Mouse (Mus musculus) hindbrain, embryonic 14.5 days (tissue): ENCODE results near the gene Pde1c. TPM values are rescaled to one million over a fixed set of nuclear protein-coding genes. Genes with fewer than 3 reads are reported as not detected.

Experiments
- ATAC-seq: fragments of 200-750 bp; cut with Nextera tagmentation; 2 replicates; pipeline ENCODE4 v1.8.0; 2017; ENCODE audit warnings: moderate number of reproducible peaks, mild to moderate bottlenecking, moderate TSS enrichment, moderate library complexity; ENCODE audit not compliant: low FRiP score
- DNase-seq: peaks from one replicate; pipeline ENCODE4 v3.0.0-alpha.2; 2015; ENCODE audit warnings: low spot score
- H3K27ac ChIP-seq: fragments of 300-500 bp; sonication (generic); 2 replicates; pipeline ENCODE4 v1.5.1; 2014; ENCODE audit warnings: mild to moderate bottlenecking, moderate library complexity
- H3K27me3 ChIP-seq: fragments of 300-500 bp; sonication (generic); 2 replicates; pipeline ENCODE4 v1.6.1; 2014; ENCODE audit warnings: mild to moderate bottlenecking, low read length, mixed read lengths; ENCODE audit not compliant: control insufficient read depth, insufficient read depth
- H3K36me3 ChIP-seq: fragments of 300-500 bp; sonication (generic); replicated peaks from 2 replicates; pipeline ENCODE4 v1.6.1; 2014; ENCODE audit not compliant: control insufficient read depth, insufficient read depth
- H3K4me1 ChIP-seq: fragments of 300-500 bp; sonication (generic); replicated peaks from 2 replicates; pipeline ENCODE4 v1.6.1; 2014; ENCODE audit warnings: antibody characterized with exemption, low read length, mixed read lengths; ENCODE audit not compliant: control insufficient read depth, insufficient read depth
- H3K4me2 ChIP-seq: fragments of 300-500 bp; sonication (generic); replicated peaks from 2 replicates; pipeline ENCODE4 v1.6.1; 2014; ENCODE audit warnings: mild to moderate bottlenecking, moderate library complexity
- H3K4me3 ChIP-seq: fragments of 300-500 bp; sonication (generic); replicated peaks from 2 replicates; pipeline ENCODE4 v1.5.1; 2014; ENCODE audit warnings: mild to moderate bottlenecking, low read length
- H3K9ac ChIP-seq: fragments of 300-500 bp; sonication (generic); 2 replicates; pipeline ENCODE4 v1.6.1; 2014
- H3K9me3 ChIP-seq: fragments of 300-500 bp; sonication (generic); 2 replicates; pipeline ENCODE4 v1.6.1; 2016; ENCODE audit warnings: low read length; ENCODE audit not compliant: control insufficient read depth
- WGBS: fragments of 180-500 bp; shearing (Covaris S2); extraction: QIAGEN DNeasy Blood & Tissue Kit; methylation state at CpG from one replicate; pipeline ENCODE4 v1.1.7; 2014; 5-methylcytosine and 5-hydroxymethylcytosine counted together
- polyA plus RNA-seq: library from polyadenylated mRNA; unstranded; fragments of >200 nt; fragmentation: Nextera tagmentation; extraction: Ambion mirVana; gene quantifications from 2 replicates; pipeline ENCODE4 v1.2.1, GENCODE M21; 2014

Gene Pde1c
- polyA plus RNA-seq, 1 experiment from 2014 or later = 13.2 TPM

DNA sequence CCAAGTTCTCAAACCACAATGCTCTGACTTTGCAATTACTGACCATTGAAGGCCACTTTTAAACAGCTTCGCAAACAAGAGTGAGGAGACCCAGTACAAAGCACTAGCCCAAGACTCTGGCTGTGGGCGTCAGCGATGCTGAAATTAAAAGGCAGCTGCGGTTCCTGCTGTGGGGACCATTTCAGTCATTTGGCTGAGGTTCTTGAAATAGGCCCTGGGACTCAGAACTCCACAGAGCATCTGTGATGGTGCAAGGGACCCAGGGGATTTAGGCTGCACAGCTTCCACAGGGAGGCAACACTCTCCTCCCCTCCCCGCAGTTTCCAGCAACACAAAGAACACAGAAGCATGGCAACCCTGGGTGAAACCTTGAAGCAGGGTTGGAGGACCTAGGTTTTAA lies 194.7 kb downstream of the Pde1c start:
- no peak overlapping the region for H3K4me3 ChIP-seq
- H3K9ac ChIP-seq = no peak overlapping the region
- no peak overlapping the region for H3K4me2 ChIP-seq
- H3K36me3 ChIP-seq = no peaks in the 10 kb centered on the region
- no peaks in the 10 kb centered on the region for H3K9me3 ChIP-seq
- H3K27ac ChIP-seq = peak overlapping the region; percentile 28; the same call in 1 of the 2 replicates
- ATAC-seq (peak; percentile 18; the same call in 1 of the 2 replicates), DNase-seq (no peak)
- WGBS = 80% methylated on average over 5 of the region's 5 CpGs
- peaks cover 18% of the 10 kb centered on the region for H3K4me1 ChIP-seq
- no peaks in the 10 kb centered on the region for H3K27me3 ChIP-seq

DNA sequence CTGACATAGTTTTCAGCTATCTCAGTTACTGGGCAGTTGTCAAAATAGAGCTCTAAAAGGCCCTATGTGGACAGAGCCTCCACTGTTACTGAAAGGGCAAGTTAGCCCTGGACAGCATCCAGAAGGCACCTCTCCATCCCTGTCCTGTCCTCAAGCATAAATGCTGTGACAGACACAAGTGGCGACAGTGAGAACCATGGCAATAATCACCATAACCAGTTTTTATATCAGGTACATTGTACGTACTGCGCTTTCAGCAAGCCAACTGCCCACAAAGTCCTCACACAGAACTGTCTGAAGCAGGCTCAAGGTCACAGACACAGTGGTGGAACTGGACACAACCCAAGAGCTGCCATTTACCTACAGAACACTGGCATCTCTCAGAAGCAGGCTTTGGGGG lies 195.2 kb downstream of the Pde1c start:
- no peak overlapping the region for H3K9ac ChIP-seq
- H3K9me3 ChIP-seq = no peaks in the 10 kb centered on the region
- WGBS = 68% methylated on average over 3 of the region's 3 CpGs
- H3K36me3 ChIP-seq = no peaks in the 10 kb centered on the region
- H3K4me3 ChIP-seq = no peak overlapping the region
- H3K27me3 ChIP-seq = no peaks in the 10 kb centered on the region
- peaks cover 18% of the 10 kb centered on the region for H3K4me1 ChIP-seq
- H3K27ac ChIP-seq = peak overlapping the region; percentile 28; the same call in 1 of the 2 replicates
- peak; percentile 59; the same call in 1 of the 2 replicates for ATAC-seq
- DNase-seq = no peak
- H3K4me2 ChIP-seq = no peak overlapping the region

DNA sequence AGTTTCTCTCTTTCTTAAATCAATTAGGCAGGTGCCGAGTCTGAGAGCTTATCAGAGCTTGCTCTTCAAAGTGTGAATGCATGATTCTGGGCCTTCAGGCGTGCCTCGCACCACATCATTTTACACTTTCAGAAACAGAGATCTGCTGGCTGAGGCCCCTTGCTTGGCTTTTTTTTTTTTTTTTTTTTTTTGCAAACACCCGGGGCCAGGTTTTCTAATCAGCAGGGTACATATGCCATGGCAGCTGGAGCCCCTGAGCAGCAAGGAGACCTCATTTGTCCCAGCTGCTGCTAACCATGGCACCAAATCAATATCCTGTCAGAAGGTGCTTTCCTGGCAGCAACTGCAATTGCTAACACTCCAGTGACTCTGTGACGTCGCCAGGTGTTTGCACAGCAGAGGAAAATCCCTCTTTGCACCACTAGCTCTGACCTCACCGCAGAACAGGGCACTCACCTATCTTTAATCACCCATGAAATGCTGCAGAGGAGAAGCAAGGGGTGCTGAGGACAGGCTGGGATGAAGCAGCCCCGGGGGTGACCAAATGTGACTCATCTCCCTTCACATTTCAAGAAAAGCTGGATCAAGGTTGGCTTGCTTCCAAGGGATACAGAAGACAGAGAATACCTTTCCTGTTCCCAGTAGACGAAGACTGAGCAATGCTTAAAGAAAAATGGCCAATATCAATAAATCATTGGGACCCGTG lies 195.7 kb downstream of the Pde1c start:
- H3K36me3 ChIP-seq = no peaks in the 10 kb centered on the region
- H3K9me3 ChIP-seq = no peaks in the 10 kb centered on the region
- H3K27me3 ChIP-seq = no peaks in the 10 kb centered on the region
- peak; percentile 83 for ATAC-seq
- no peak overlapping the region for H3K9ac ChIP-seq
- H3K4me2 ChIP-seq = no peak overlapping the region
- WGBS = 47% methylated on average over 10 of the region's 10 CpGs
- peaks cover 18% of the 10 kb centered on the region for H3K4me1 ChIP-seq
- peak overlapping the region; percentile 59 for H3K27ac ChIP-seq
- H3K4me3 ChIP-seq = no peak overlapping the region
- DNase-seq = peak; percentile 71

DNA sequence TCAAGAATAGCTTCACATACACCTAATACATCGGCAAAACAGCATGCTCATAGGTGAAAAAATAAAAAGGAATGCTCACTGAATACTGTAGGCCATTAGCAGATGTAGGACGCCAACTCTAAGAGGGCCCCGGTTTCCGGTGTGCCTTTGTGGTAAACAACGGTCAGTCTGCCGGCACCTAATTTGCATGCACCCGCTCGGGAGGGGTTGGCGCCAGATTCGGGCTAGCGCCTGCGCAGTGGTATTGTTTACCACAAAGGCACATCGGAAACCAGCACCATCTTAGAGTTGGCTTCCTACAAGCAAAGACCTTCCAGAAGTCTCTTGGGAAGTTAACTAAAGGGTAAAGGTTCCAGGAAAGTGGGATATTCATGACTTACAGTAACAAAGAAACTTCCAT lies 199.4 kb downstream of the Pde1c start:
- 78% methylated on average over 13 of the region's 13 CpGs for WGBS
- no peak for ATAC-seq
- no peak for DNase-seq
- Histone ChIP-seq H3K4me1 (peaks cover 18% of the 10 kb centered on the region), H3K4me3 (no peak overlapping the region), H3K27me3 (no peaks in the 10 kb centered on the region), H3K4me2 (no peak overlapping the region), H3K9ac (no peak overlapping the region), H3K27ac (no peak overlapping the region), H3K36me3 (no peaks in the 10 kb centered on the region), H3K9me3 (no peaks in the 10 kb centered on the region)

DNA sequence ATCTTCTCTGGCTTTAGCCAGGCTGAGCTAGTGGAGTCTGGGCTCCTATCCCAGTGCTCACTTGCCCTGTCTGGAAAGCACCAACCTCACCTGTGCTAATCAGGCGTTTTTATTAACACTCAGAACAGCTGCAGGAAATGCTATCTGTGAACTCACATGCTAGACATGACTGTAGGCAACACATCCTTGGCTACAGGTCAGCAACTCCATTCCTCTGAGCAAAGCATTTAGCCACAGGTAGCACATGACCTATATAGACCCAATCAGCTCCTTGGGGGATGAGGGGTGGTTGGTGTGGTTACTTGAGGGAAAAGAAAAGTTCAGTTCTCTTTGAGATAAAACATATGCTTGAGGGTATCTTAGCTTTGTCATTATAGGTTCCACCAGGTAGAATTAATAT lies 200.8 kb downstream of the Pde1c start:
- Histone ChIP-seq H3K4me2 (no peak overlapping the region), H3K27ac (no peak overlapping the region), H3K4me3 (no peak overlapping the region), H3K27me3 (no peaks in the 10 kb centered on the region), H3K36me3 (no peaks in the 10 kb centered on the region), H3K4me1 (peaks cover 5% of the 10 kb centered on the region; the same call in 1 of the 2 replicates), H3K9ac (no peak overlapping the region), H3K9me3 (no peaks in the 10 kb centered on the region)
- WGBS = 61% methylated on average over 1 of the region's 1 CpGs
- ATAC-seq (no peak), DNase-seq (no peak)

DNA sequence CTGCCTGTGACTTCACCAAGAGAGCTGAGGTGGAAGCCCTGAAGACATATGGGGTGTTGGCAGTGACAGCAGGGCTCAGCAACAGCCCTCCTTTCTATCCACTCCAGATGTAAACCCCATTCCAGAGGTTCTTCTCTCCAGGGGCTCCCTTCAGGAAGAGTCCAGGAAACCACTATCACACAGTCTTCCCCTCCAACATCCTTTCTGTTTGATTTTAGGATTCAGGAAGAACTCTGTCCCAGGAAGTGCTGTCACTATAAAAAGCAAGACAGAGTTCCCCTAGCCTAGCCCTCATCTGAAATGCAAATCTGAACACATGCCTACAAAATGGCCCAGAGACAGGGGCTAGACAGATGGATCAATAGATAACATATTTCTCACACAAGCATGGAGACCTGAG lies 201.6 kb downstream of the Pde1c start:
- ATAC-seq (no peak), DNase-seq (no peak)
- Histone ChIP-seq H3K27ac (no peak overlapping the region), H3K4me3 (no peak overlapping the region), H3K4me2 (no peak overlapping the region), H3K36me3 (no peaks in the 10 kb centered on the region), H3K27me3 (no peaks in the 10 kb centered on the region), H3K9me3 (no peaks in the 10 kb centered on the region), H3K4me1 (no peaks in the 10 kb centered on the region), H3K9ac (no peak overlapping the region)

DNA sequence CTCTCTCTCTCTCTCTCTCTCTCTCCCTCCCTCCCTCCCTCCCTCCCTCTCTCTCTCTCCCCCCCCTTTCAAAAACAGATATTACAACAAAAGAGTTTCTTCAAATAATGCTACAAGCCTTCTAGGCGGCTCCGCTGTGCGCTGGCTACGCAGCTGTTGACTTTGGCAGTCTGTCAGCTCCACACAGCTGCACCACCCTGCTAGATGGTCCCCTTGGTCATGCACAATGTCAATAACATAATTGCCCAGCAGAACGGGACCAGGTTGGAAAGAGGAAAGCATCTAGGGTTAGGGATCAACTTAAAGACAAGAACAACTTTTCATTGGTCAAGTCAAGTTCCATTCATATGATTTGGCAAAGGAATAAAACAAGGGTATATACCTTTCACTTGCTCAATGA lies 206.3 kb downstream of the Pde1c start:
- peak; percentile 55 for DNase-seq
- H3K9me3 ChIP-seq = no peaks in the 10 kb centered on the region
- H3K27me3 ChIP-seq = no peaks in the 10 kb centered on the region
- H3K9ac ChIP-seq = peak overlapping the region; percentile 75; the same call in 1 of the 2 replicates
- H3K4me1 ChIP-seq = peaks cover 5% of the 10 kb centered on the region; the same call in 1 of the 2 replicates
- peak overlapping the region; percentile 97 for H3K4me2 ChIP-seq
- ATAC-seq = peak; percentile 62
- H3K27ac ChIP-seq = peak overlapping the region; percentile 61; the same call in 1 of the 2 replicates
- no peaks in the 10 kb centered on the region for H3K36me3 ChIP-seq
- peak overlapping the region; percentile 46 for H3K4me3 ChIP-seq
- WGBS = 5% methylated on average over 5 of the region's 5 CpGs

DNA sequence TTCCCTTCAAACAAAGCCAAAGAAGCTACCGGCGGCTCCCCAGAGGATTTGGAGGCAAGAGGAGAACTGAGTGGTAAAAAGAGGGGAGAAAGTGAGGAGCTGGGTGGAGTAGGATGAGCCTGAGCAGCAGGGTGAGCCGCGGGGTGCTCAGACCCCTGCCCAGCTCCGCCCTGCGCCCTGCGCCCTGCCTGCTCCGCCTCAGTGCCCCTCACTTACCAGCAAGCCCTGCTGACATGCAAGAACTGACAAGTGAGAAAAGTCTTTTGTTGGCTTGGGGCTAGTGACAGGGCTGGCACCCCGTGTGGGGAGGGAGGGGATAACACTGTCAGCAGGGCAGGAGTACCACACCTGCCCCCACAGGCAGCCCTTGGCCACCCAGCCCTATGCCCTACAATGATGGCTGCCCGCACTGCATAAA lies 206.8 kb downstream of the Pde1c start:
- H3K27ac ChIP-seq = peak overlapping the region; percentile 61
- H3K36me3 ChIP-seq = no peaks in the 10 kb centered on the region
- peak overlapping the region; percentile 75 for H3K9ac ChIP-seq
- ATAC-seq (peak; percentile 92), DNase-seq (peak; percentile 52)
- H3K4me3 ChIP-seq = peak overlapping the region; percentile 46
- peak overlapping the region; percentile 97 for H3K4me2 ChIP-seq
- H3K27me3 ChIP-seq = no peaks in the 10 kb centered on the region
- WGBS = 1% methylated on average over 9 of the region's 10 CpGs
- H3K4me1 ChIP-seq = peaks cover 5% of the 10 kb centered on the region; the same call in 1 of the 2 replicates
- H3K9me3 ChIP-seq = no peaks in the 10 kb centered on the region

DNA sequence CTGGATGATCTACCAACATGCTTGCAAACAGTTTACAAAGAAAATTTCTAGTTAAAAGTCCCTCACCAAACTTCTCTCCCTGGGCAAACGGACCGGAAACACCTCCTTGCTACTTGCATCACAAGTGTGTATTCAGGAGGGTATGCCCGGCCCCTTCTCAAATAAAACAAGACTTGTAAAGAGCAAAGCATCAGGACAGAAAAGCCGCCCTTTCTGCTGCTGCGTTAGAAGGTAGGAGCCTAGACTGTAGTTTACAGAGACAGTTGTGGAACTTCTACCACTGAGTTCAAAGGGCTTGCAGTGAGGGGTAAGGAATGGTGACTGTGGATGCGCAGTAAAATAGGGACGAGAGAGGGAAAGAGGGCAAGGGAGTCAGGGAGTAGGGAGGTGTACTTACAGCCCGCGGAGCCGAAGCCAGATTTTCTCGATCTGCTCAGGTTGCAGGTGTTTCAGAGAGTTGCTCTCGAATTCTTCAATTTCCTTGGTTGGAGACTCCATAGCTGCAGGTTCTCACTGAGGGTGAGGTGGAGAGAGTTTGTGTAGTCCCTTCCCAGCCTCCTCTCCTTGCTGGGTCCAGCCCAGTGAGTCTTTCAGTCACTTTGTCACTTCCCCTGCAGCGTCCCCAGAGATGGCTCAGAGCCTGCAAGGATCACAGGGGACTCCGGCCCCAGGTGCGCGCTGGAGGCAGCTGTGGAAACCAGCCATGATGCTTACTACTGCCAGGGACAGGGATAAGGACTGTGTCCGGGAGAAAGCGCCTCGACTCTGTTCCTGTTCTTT lies 207.4 kb downstream of the Pde1c start:
- DNase-seq = no peak
- peak overlapping the region; percentile 61 for H3K27ac ChIP-seq
- H3K4me3 ChIP-seq = peak overlapping the region; percentile 46
- no peaks in the 10 kb centered on the region for H3K27me3 ChIP-seq
- peak overlapping the region; percentile 97 for H3K4me2 ChIP-seq
- H3K36me3 ChIP-seq = no peaks in the 10 kb centered on the region
- H3K9me3 ChIP-seq = no peaks in the 10 kb centered on the region
- peaks cover 5% of the 10 kb centered on the region; the same call in 1 of the 2 replicates for H3K4me1 ChIP-seq
- ATAC-seq = peak; percentile 58
- WGBS = 2% methylated on average over 19 of the region's 19 CpGs
- peak overlapping the region; percentile 75 for H3K9ac ChIP-seq
